Mouse (Mus musculus) adrenal gland (tissue): ENCODE data around the gene Dusp2.
"Not testable (repeated sequence)": the region's sequence is repeated elsewhere in the genome, so short reads cannot be mapped to it uniquely, and the experiment has no call there.

Experiments
- intact Hi-C: fragments of 180-260 bp; cut with DNase I; formaldehyde crosslinking; loops from one replicate; pipeline ENCODE4 v1.15.1; 2025
- long read RNA-seq, 2 experiments: library from polyadenylated mRNA; unstranded; transcript quantifications; one replicate each; pipeline ENCODE4 v2.0.0; 2020; ENCODE audit warnings: borderline replicate concordance in 1 of 2; ENCODE audit not compliant: insufficient replicate concordance in 1 of 2

Gene Dusp2
- long read RNA-seq, experiment 1, result 0 reads
- long read RNA-seq, experiment 2, result 0 reads

GRCm38 (mm10) chr2:127335767-127336496, at the start of gene Dusp2:
Dusp2 (plus strand) TSS chr2:127336159.
- intact Hi-C loops, result no loop called here

- intact Hi-C loops, result no loop called here
Observed at GRCm38 (mm10) chr2:127292250-127292649, 43.7 kb upstream of the Dusp2 start.

- intact Hi-C loops, result no loop called here
Observed at GRCm38 (mm10) chr2:127297001-127297805, 38.8 kb upstream of the Dusp2 start.

GRCm38 (mm10) chr2:127298056-127298455, 37.9 kb upstream of the Dusp2 start:
- intact Hi-C loops, result no loop called here

- intact Hi-C loops, result no loop called here
Observed at GRCm38 (mm10) chr2:127300701-127301100, 35.3 kb upstream of the Dusp2 start.

GRCm38 (mm10) chr2:127301883-127302282, 34.1 kb upstream of the Dusp2 start:
- intact Hi-C loops, result no loop called here

GRCm38 (mm10) chr2:127304192-127304591, 31.8 kb upstream of the Dusp2 start:
- intact Hi-C loops, result not testable (repeated sequence)

- intact Hi-C loops, result no loop called here
Observed at GRCm38 (mm10) chr2:127304609-127305210, 31.2 kb upstream of the Dusp2 start.

- intact Hi-C loops, result loop anchor here (2.0 kb wide), 1 partner anchor 35 kb away; no protein-coding TSS in a partner anchor
Observed at GRCm38 (mm10) chr2:127306123-127306522, 29.8 kb upstream of the Dusp2 start.

GRCm38 (mm10) chr2:127307179-127307578, 28.8 kb upstream of the Dusp2 start:
- intact Hi-C loops, result loop anchor here (2.0 kb wide), 1 partner anchor 34 kb away; no protein-coding TSS in a partner anchor

GRCm38 (mm10) chr2:127308660-127309059, 27.3 kb upstream of the Dusp2 start:
- intact Hi-C loops, result no loop called here

GRCm38 (mm10) chr2:127310246-127310645, 25.7 kb upstream of the Dusp2 start:
- intact Hi-C loops, result no loop called here

- intact Hi-C loops, result no loop called here
Observed at GRCm38 (mm10) chr2:127310685-127311084, 25.3 kb upstream of the Dusp2 start.

- intact Hi-C loops, result no loop called here
Observed at GRCm38 (mm10) chr2:127311193-127311592, 24.8 kb upstream of the Dusp2 start.

- intact Hi-C loops, result no loop called here
Observed at GRCm38 (mm10) chr2:127312801-127313200, 23.2 kb upstream of the Dusp2 start.

GRCm38 (mm10) chr2:127313878-127314277, 22.1 kb upstream of the Dusp2 start:
- intact Hi-C loops, result no loop called here

GRCm38 (mm10) chr2:127314467-127315154, 21.3 kb upstream of the Dusp2 start:
- intact Hi-C loops, result no loop called here

GRCm38 (mm10) chr2:127315155-127315470, 20.8 kb upstream of the Dusp2 start:
- intact Hi-C loops, result no loop called here

GRCm38 (mm10) chr2:127316431-127316830, 19.5 kb upstream of the Dusp2 start:
- intact Hi-C loops, result no loop called here

- intact Hi-C loops, result no loop called here
Observed at GRCm38 (mm10) chr2:127318136-127318535, 17.8 kb upstream of the Dusp2 start.

- intact Hi-C loops, result no loop called here
Observed at GRCm38 (mm10) chr2:127319071-127319470, 16.9 kb upstream of the Dusp2 start.
